Mouse (Mus musculus) C2C12 (cell line): Measurements from ENCODE around the gene Sorcs2.

ENCODE experiments used
- CEBPB ChIP-seq: IDR thresholded peaks from one replicate; pipeline ENCODE4 v1.6.1; 2011; ENCODE audit warnings: low read depth, mild to moderate bottlenecking, control low read depth, moderate library complexity
- CTCF ChIP-seq: IDR thresholded peaks from one replicate; pipeline ENCODE4 v1.5.1; 2011; ENCODE audit not compliant: control insufficient read depth, insufficient read depth, insufficient read length
- FOSL1 ChIP-seq: IDR thresholded peaks from one replicate; pipeline ENCODE4 v1.8.0; 2011; ENCODE audit warnings: mild to moderate bottlenecking, low read length; ENCODE audit not compliant: poor library complexity, insufficient read depth, severe bottlenecking
- MAX ChIP-seq: IDR thresholded peaks from one replicate; pipeline ENCODE4 v1.6.1; 2011; ENCODE audit warnings: mild to moderate bottlenecking, control low read depth
- MYOD1 ChIP-seq: IDR thresholded peaks from one replicate; pipeline ENCODE4 v1.6.1; 2011; ENCODE audit warnings: low read depth; ENCODE audit not compliant: control insufficient read depth, insufficient read length
- USF1 ChIP-seq: IDR thresholded peaks from one replicate; pipeline ENCODE4 v1.6.1; 2011; ENCODE audit warnings: low read depth, mild to moderate bottlenecking, control low read depth, moderate library complexity

DNA sequence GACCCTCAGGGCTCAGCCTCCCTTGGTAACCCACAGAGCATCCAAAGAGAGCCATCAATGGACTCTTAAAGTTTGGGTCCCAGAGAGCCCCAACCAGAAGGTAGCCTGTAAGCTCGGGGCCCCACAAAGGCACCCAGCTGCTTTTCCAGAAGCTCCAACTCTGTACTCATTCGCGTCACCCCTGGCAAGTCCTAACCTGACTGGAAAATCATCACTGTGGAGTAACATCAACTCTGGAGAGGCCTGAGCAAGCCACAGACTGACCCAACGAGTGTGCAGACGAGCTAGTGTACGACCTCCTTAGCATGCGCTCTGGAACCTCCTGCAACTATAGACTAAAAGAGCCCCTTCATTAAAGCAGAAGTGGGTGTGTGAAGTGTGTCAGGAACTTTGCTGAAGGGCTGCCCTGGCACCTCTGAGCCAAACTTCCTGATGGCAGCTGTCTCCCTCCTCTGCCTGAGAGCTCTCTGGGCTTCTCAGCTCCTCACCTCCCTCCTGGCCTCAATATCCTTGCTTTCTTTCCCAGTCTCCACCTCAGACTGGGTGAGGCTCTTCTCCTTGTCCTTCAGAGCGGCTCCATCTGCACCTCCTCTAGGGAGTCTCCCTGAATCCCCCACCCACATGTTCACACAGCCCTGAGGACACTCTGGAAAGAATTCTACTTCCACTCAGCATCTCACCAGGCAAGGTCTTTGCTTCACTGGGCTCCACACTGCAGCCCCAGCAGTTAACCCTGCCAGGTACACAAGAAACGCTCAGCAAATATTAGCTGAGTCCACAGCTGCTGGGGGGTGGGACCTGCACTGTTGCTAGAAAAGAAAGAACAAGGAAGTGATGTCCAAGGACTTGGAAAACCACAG lies 8.0 kb downstream of the Sorcs2 start:
- no peak for TF ChIP-seq CTCF
- TF ChIP-seq MAX, result no peak
- TF ChIP-seq CEBPB, result no peak
- TF ChIP-seq FOSL1, result no peak
- TF ChIP-seq MYOD1, result no peak
- no peak for TF ChIP-seq USF1
